Mouse (Mus musculus) kidney, postnatal 4 days (tissue): ENCODE measurements around the gene St6galnac3.

Experiments
- DNase-seq, 2 experiments: peaks; one replicate each; pipeline ENCODE4 v3.0.0; 2021; ENCODE audit warnings: mixed read lengths in 2 of 2

Gene St6galnac3

GRCm38 (mm10) chr3:153645803-153646202 lies 79.2 kb downstream of the St6galnac3 start:
- peak in 1 of 2 experiments; percentile 29 for DNase-seq

- DNase-seq: peak; percentile 55 to 71
Observed at GRCm38 (mm10) chr3:153643822-153644519, 81.0 kb downstream of the St6galnac3 start.

- DNase-seq: no peak
Observed at GRCm38 (mm10) chr3:153642826-153643225, 82.1 kb downstream of the St6galnac3 start.

- no peak for DNase-seq
Observed at GRCm38 (mm10) chr3:153641805-153642204, 83.2 kb downstream of the St6galnac3 start.

GRCm38 (mm10) chr3:153637336-153637735 lies 87.6 kb downstream of the St6galnac3 start:
- DNase-seq: no peak

GRCm38 (mm10) chr3:153636804-153637153 lies 88.2 kb downstream of the St6galnac3 start:
- no peak for DNase-seq

GRCm38 (mm10) chr3:153636094-153636803 lies 88.7 kb downstream of the St6galnac3 start:
- no peak for DNase-seq

- no peak for DNase-seq
Observed at GRCm38 (mm10) chr3:153631988-153632672, 92.8 kb downstream of the St6galnac3 start.

GRCm38 (mm10) chr3:153626237-153626636 lies 98.7 kb downstream of the St6galnac3 start:
- DNase-seq: no peak

- DNase-seq: no peak
Observed at GRCm38 (mm10) chr3:153618976-153619375, 106.0 kb downstream of the St6galnac3 start.

GRCm38 (mm10) chr3:153616849-153617248 lies 108.1 kb downstream of the St6galnac3 start:
- DNase-seq: peak; percentile 24 to 49

GRCm38 (mm10) chr3:153610239-153610638 lies 114.7 kb downstream of the St6galnac3 start:
- DNase-seq: no peak

- no peak for DNase-seq
Observed at GRCm38 (mm10) chr3:153606331-153606730, 118.6 kb downstream of the St6galnac3 start.

- DNase-seq: no peak
Observed at GRCm38 (mm10) chr3:153605767-153606098, 119.2 kb downstream of the St6galnac3 start.

GRCm38 (mm10) chr3:153605089-153605766 lies 119.7 kb downstream of the St6galnac3 start:
- DNase-seq: no peak

- no peak for DNase-seq
Observed at GRCm38 (mm10) chr3:153599179-153599578, 125.8 kb downstream of the St6galnac3 start.

- no peak for DNase-seq
Observed at GRCm38 (mm10) chr3:153598631-153599030, 126.3 kb downstream of the St6galnac3 start.

- DNase-seq: no peak
Observed at GRCm38 (mm10) chr3:153594531-153594930, 130.4 kb downstream of the St6galnac3 start.

- DNase-seq: no peak
Observed at GRCm38 (mm10) chr3:153593978-153594377, 131.0 kb downstream of the St6galnac3 start.

- no peak for DNase-seq
Observed at GRCm38 (mm10) chr3:153593103-153593502, 131.9 kb downstream of the St6galnac3 start.

GRCm38 (mm10) chr3:153587594-153587993 lies 137.4 kb downstream of the St6galnac3 start:
- DNase-seq: no peak

- DNase-seq: no peak
Observed at GRCm38 (mm10) chr3:153584836-153585235, 140.1 kb downstream of the St6galnac3 start.

- no peak for DNase-seq
Observed at GRCm38 (mm10) chr3:153582065-153582464, 142.9 kb downstream of the St6galnac3 start.
